Mouse (Mus musculus): ENCODE data around the gene Ccr8. TPM values are rescaled to one million over a fixed set of nuclear protein-coding genes. Genes with fewer than 3 reads are reported as not detected.

Gene Ccr8
- polyA plus RNA-seq, 1 experiment from 2014 or later, result 0.23 TPM

GRCm38 (mm10) chr9:120058730-120059129 lies 33.2 kb upstream of the Ccr8 start:
- Histone ChIP-seq H3K36me3 (ENCODE audit: insufficient read depth, low read length) (no peaks in the 10 kb centered on the region), H3K4me3 (ENCODE audit: low read depth, low read length) (no peak overlapping the region), H3K9me3 (ENCODE audit: low read length) (no peaks in the 10 kb centered on the region), H3K4me1 (ENCODE audit: insufficient read depth, low read depth, low read length) (no peaks in the 10 kb centered on the region), H3K27ac (ENCODE audit: low read length) (no peak overlapping the region), H3K9ac (replicated peaks; ENCODE audit: low read depth) (no peak overlapping the region), H3K27me3 (replicated peaks; ENCODE audit: insufficient read depth, low read length) (no peaks in the 10 kb centered on the region), H3K4me2 (replicated peaks; ENCODE audit: low read depth, low read length) (no peak overlapping the region)
- DNase-seq (ENCODE audit: low spot score) (peak; percentile 47), ATAC-seq (peak; percentile 12; the same call in 1 of the 2 replicates)
- TF ChIP-seq CTCF (IDR thresholded peaks at IDR 0.05) (no peak), EP300 (IDR thresholded peaks at IDR 0.05) (no peak)
- WGBS, result 43% methylated on average over 3 of the region's 3 CpGs

DNA sequence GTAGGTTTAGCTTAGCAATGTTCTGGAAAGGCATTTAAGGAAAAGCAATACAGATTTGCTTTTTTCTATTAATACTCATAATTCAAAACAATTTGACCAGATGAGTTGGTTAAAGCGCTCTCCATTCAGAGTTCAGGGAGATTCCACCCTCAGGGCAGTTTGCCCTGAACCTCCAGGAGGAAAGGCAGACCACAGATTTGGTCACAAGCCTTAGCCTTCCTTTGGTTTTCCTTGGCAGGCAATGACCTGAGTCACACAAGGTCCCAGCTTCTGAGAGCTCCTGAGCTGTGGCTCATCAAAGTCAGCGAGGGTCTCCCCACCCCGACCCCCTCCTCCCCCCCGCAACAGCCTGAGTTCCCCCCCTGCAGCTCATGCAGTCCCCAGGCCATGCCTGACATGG lies 27.6 kb upstream of the Ccr8 start:
- 63% methylated on average over 4 of the region's 4 CpGs for WGBS
- H3K4me2 ChIP-seq (replicated peaks; ENCODE audit: low read depth, low read length), result no peak overlapping the region
- H3K36me3 ChIP-seq (ENCODE audit: insufficient read depth, low read length), result no peaks in the 10 kb centered on the region
- H3K4me3 ChIP-seq (ENCODE audit: low read depth, low read length), result no peak overlapping the region
- H3K9me3 ChIP-seq (ENCODE audit: low read length), result no peaks in the 10 kb centered on the region
- TF ChIP-seq EP300 (IDR thresholded peaks at IDR 0.05) (no peak), CTCF (IDR thresholded peaks at IDR 0.05) (no peak)
- ATAC-seq (no peak), DNase-seq (ENCODE audit: low spot score) (no peak)
- no peaks in the 10 kb centered on the region for H3K4me1 ChIP-seq (ENCODE audit: insufficient read depth, low read depth, low read length)
- no peaks in the 10 kb centered on the region for H3K27me3 ChIP-seq (replicated peaks; ENCODE audit: insufficient read depth, low read length)
- H3K9ac ChIP-seq (replicated peaks; ENCODE audit: low read depth), result no peak overlapping the region
- H3K27ac ChIP-seq (ENCODE audit: low read length), result no peak overlapping the region

GRCm38 (mm10) chr9:120067609-120068008 lies 24.3 kb upstream of the Ccr8 start:
- no peaks in the 10 kb centered on the region for H3K27me3 ChIP-seq (replicated peaks; ENCODE audit: insufficient read depth, low read length)
- WGBS, result 56% methylated on average over 2 of the region's 2 CpGs
- H3K27ac ChIP-seq (ENCODE audit: low read length), result no peak overlapping the region
- H3K4me1 ChIP-seq (ENCODE audit: insufficient read depth, low read depth, low read length), result no peaks in the 10 kb centered on the region
- ATAC-seq (no peak), DNase-seq (ENCODE audit: low spot score) (no peak)
- H3K4me2 ChIP-seq (replicated peaks; ENCODE audit: low read depth, low read length), result no peak overlapping the region
- H3K4me3 ChIP-seq (ENCODE audit: low read depth, low read length), result no peak overlapping the region
- TF ChIP-seq EP300 (IDR thresholded peaks at IDR 0.05) (no peak), CTCF (IDR thresholded peaks at IDR 0.05) (no peak)
- H3K9me3 ChIP-seq (ENCODE audit: low read length), result no peaks in the 10 kb centered on the region
- no peak overlapping the region for H3K9ac ChIP-seq (replicated peaks; ENCODE audit: low read depth)
- no peaks in the 10 kb centered on the region for H3K36me3 ChIP-seq (ENCODE audit: insufficient read depth, low read length)

GRCm38 (mm10) chr9:120068047-120068446 lies 23.9 kb upstream of the Ccr8 start:
- Histone ChIP-seq H3K4me1 (ENCODE audit: insufficient read depth, low read depth, low read length) (no peaks in the 10 kb centered on the region), H3K27ac (ENCODE audit: low read length) (no peak overlapping the region), H3K27me3 (replicated peaks; ENCODE audit: insufficient read depth, low read length) (no peaks in the 10 kb centered on the region), H3K4me2 (replicated peaks; ENCODE audit: low read depth, low read length) (no peak overlapping the region), H3K9me3 (ENCODE audit: low read length) (no peaks in the 10 kb centered on the region), H3K4me3 (ENCODE audit: low read depth, low read length) (no peak overlapping the region), H3K36me3 (ENCODE audit: insufficient read depth, low read length) (no peaks in the 10 kb centered on the region), H3K9ac (replicated peaks; ENCODE audit: low read depth) (no peak overlapping the region)
- DNase-seq (ENCODE audit: low spot score) (no peak), ATAC-seq (no peak)
- TF ChIP-seq EP300 (IDR thresholded peaks at IDR 0.05) (no peak), CTCF (IDR thresholded peaks at IDR 0.05) (no peak)
- 49% methylated on average over 10 of the region's 10 CpGs for WGBS

GRCm38 (mm10) chr9:120069779-120070178 lies 22.1 kb upstream of the Ccr8 start, which contains the start of gene Cx3cr1:
Gene Cx3cr1 (minus strand): TSS chr9:120069879.
- Histone ChIP-seq H3K9ac (replicated peaks; ENCODE audit: low read depth) (no peak within 1 kb of the TSS), H3K27me3 (replicated peaks; ENCODE audit: insufficient read depth, low read length) (no peaks in the 10 kb centered on the region), H3K4me3 (ENCODE audit: low read depth, low read length) (no peak within 1 kb of the TSS), H3K36me3 (ENCODE audit: insufficient read depth, low read length) (no peaks in the 10 kb centered on the region), H3K4me2 (replicated peaks; ENCODE audit: low read depth, low read length) (no peak within 1 kb of the TSS), H3K27ac (ENCODE audit: low read length) (no peak within 1 kb of the TSS), H3K9me3 (ENCODE audit: low read length) (no peaks in the 10 kb centered on the region), H3K4me1 (ENCODE audit: insufficient read depth, low read depth, low read length) (no peaks in the 10 kb centered on the region)
- DNase-seq (ENCODE audit: low spot score), result no peak
- TF ChIP-seq EP300 (IDR thresholded peaks at IDR 0.05) (no peak), CTCF (IDR thresholded peaks at IDR 0.05) (no peak)
- WGBS, result 72% methylated on average over 11 of the region's 11 CpGs
- ATAC-seq, result no peak

GRCm38 (mm10) chr9:120071251-120071650 lies 20.7 kb upstream of the Ccr8 start:
- TF ChIP-seq CTCF (IDR thresholded peaks at IDR 0.05) (no peak), EP300 (IDR thresholded peaks at IDR 0.05) (no peak)
- WGBS, result 62% methylated on average over 2 of the region's 2 CpGs
- Histone ChIP-seq H3K9ac (replicated peaks; ENCODE audit: low read depth) (no peak overlapping the region), H3K9me3 (ENCODE audit: low read length) (no peaks in the 10 kb centered on the region), H3K27ac (ENCODE audit: low read length) (no peak overlapping the region), H3K36me3 (ENCODE audit: insufficient read depth, low read length) (no peaks in the 10 kb centered on the region), H3K27me3 (replicated peaks; ENCODE audit: insufficient read depth, low read length) (no peaks in the 10 kb centered on the region), H3K4me3 (ENCODE audit: low read depth, low read length) (no peak overlapping the region), H3K4me1 (ENCODE audit: insufficient read depth, low read depth, low read length) (no peaks in the 10 kb centered on the region), H3K4me2 (replicated peaks; ENCODE audit: low read depth, low read length) (no peak overlapping the region)
- DNase-seq (ENCODE audit: low spot score) (no peak), ATAC-seq (no peak)

DNA sequence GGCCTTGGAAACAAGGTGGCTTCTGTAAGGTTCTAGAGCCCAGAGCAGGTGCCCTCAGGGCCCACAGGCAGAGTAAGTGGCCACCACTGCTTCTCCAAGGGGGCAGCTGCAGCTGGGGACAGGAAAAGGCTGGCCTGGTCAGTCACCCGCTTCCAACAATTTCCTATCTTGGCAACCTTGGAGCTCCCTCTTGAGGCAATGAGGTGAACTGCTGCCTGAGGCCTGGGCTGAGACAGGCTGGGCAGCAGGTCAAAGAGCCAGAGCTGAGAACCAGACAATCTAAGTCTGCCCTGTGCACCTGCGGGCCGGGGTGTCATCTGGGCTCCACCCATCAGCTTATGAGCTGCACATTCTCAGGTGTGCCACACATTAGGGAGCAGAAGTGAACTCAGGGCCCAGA lies 18.7 kb upstream of the Ccr8 start:
- Histone ChIP-seq H3K27ac (ENCODE audit: low read length) (no peak overlapping the region), H3K4me3 (ENCODE audit: low read depth, low read length) (no peak overlapping the region), H3K4me2 (replicated peaks; ENCODE audit: low read depth, low read length) (no peak overlapping the region), H3K9me3 (ENCODE audit: low read length) (no peaks in the 10 kb centered on the region), H3K27me3 (replicated peaks; ENCODE audit: insufficient read depth, low read length) (no peaks in the 10 kb centered on the region), H3K4me1 (ENCODE audit: insufficient read depth, low read depth, low read length) (no peaks in the 10 kb centered on the region), H3K9ac (replicated peaks; ENCODE audit: low read depth) (no peak overlapping the region), H3K36me3 (ENCODE audit: insufficient read depth, low read length) (no peaks in the 10 kb centered on the region)
- TF ChIP-seq EP300 (IDR thresholded peaks at IDR 0.05) (no peak), CTCF (IDR thresholded peaks at IDR 0.05) (peak; percentile 95)
- ATAC-seq (peak; percentile 37; the same call in 1 of the 2 replicates), DNase-seq (ENCODE audit: low spot score) (peak; percentile 82)
- WGBS, result 17% methylated on average over 3 of the region's 3 CpGs

Measured in lung, postnatal 0 days (tissue).